Mouse (Mus musculus) monocyte, adult 5-6 weeks (primary cell): ENCODE results near the gene Spata16. TPM values are rescaled to one million over a fixed set of nuclear protein-coding genes. Genes with fewer than 3 reads are reported as not detected.
"Not testable (repeated sequence)": the region's sequence is repeated elsewhere in the genome, so short reads cannot be mapped to it uniquely, and the experiment has no call there.

ENCODE experiments used
- ATAC-seq: fragments of 153-309, 156-312 bp; replicated peaks from 2 replicates; pipeline ENCODE4 v1.8.0; 2017; ENCODE audit warnings: mild to moderate bottlenecking; ENCODE audit not compliant: low TSS enrichment, insufficient number of reproducible peaks, severe bottlenecking, poor library complexity, low FRiP score
- total RNA-seq: library from RNA; stranded (forward); fragments of 200-1000, 200-491, 200-594 nt; gene quantifications from 3 replicates; pipeline ENCODE4 v1.2.3, GENCODE M21; 2017

The Spata16 gene
- not detected in 3 replicates for total RNA-seq

DNA sequence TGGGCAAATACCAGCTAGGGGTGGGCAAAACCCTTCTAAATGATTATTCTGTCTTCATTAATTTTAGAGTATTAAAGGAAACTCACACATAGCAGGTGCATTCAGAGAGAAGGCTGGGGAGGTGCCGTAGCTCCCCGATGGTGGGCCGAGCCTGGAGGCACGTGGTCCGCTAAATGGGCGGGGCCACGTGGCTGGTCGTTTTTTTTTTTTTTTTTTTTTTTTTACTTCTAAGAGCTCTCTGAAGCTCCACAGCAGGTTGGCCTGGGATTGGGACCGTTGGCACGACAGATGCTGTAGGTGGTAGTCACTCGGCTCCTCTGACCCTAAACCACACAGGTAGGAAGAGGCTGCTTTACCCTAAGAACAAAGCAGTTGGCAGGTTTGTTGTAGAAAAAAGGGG is at the start of gene Spata16:
TSS of gene Spata16 (plus strand) at position 219 of the 400 bp plus-strand sequence.
- ATAC-seq = no peak

DNA sequence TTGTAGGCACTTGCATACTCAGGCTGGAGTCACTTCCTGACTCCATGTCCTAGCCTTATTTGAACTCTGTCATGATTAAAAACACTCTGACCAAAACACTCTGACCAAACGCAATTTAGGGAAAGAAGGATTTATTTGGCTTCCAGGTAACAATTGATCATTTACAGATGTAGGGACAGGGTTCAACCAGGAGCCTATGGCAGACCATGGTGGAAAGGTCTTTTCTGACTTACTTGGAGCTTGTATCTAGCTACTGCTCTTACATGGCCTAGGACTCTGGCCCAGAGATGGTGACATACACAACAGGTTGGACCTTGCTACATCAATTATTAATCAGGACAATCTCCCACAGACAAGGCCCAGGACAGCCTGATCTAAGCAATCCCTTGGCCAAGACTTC is 32.6 kb upstream of the Spata16 start:
- ATAC-seq = no peak

DNA sequence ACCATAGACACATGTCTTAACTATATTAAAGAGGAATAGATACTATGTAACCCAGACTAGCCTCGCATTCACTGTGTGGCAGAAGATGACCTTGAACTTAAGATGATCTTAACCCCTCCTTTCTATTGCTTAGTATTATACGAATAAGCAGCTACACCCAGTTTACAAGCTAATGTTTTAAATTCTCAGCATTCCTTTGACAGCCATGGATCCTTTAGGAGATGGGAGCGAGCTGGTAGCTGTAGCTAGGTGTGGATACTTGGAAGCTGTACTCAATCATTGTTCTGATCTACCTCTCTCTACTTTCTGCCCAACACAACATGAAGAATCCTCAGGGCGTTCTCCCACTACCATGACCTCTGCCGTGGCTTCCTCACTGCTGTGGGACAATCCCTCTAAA is 28.9 kb upstream of the Spata16 start:
- no peak for ATAC-seq

DNA sequence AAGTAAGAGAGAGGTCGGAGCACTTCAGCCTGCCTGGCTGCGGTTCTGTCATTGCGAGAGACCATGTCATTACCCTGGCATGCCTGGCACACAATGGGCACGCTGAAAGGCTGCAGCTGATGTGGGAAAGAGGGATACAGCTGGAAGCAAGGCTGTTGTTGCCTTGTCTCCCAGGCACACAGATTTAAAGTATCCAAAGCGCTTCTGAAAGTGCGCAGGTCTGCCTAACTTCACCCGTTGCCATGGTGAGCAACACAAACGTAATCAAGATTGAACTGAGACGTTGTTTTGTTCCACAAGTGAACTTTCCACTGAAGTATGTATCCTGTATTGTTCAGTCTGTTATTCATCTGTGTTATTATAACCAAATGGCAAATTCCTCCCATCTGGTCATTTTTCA is 1.8 kb downstream of the Spata16 start:
- ATAC-seq = no peak

DNA sequence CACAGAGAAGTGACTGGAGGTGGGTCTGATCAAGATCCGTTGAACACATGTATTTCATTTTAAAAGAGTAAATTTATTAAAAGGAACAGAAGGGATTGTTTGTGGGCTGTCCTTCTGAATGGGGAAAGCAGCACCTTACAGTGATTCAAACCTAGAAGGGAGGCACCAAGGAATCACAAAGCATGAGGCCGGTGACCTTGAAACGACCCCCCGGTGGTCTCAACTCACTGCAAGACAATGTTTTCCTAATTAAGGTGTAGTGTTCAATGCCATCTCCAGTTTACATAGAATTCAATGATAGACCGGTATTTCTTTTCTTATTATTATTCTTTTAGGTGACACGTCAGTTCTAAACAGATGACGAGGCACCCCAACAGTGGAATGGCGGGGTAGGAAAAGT is 2.4 kb downstream of the Spata16 start:
- ATAC-seq = no peak

DNA sequence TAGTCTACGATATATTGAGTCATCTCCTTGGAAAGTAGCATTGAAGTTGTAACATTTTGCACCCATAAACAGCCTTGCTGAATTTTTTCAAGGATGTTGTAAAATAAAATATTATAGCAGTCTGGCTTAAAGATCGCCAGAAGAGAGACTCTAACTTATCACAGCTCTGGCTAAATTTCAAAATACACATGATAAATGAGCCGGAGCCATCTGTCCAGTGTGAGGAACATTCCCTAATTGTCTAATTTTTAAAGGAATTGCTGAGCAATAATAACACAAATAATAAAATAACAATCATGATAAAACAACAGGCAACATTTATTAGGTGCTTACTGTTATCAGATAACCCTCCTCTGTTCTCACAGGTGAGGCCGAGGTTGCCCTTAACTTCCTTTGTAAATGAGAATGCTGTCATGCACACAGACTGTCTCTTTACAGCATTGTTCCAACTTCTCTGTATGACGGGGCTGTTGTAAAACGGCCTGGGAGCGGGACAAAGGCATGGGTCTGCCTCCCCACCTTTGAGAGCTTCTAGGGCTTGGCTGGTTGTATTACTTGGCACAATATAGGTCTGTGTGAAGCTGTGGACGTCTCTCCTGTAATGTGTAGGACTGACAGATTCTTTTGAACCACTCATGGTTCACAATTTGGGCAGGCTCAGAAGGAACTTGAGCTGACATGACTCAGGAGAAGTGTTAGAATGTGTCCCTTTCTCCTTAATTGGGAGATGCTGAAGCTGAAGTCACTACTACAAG is 3.1 kb downstream of the Spata16 start:
- no peak for ATAC-seq

DNA sequence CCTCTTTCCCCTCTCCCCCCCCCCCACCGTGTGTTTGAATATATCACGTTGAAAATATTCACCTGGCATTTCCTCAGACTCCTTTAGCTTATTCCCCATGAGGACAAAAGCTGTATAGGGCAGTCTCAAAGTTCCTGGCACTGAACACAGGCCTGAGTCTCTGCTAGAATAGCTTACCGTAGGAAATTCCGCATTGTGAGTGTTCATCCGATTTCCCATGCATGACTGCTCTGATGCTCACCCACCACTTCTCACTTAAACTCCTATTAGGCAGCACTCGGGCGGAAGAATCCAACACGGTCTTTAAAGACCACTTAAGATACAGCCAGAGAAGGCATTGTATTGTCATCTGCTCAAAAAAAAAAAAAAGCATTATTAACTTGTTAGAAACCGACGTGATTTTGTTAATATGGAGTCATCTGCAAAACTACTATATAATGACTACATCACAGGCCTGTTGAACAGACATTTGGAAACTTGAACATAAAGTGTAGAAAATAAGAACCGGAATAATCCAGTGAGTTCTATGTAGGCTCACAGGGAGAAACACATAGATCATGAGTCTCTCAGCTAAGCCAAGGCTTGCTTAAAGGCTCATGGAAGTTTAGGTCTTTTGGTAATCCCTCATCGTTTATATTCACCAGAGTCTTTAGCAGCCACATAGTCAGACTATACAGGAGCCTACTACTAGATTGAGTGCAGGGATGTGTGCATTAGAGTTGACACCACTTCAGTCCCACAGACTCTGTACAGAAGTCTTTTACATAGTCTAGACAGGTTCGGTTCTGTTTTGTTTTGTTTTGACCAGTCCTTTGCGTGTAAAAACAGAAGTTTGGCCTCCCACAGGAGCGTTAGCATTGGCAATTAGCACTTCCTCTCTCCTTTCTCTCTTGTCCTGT is 4.2 kb downstream of the Spata16 start:
- no peak for ATAC-seq

DNA sequence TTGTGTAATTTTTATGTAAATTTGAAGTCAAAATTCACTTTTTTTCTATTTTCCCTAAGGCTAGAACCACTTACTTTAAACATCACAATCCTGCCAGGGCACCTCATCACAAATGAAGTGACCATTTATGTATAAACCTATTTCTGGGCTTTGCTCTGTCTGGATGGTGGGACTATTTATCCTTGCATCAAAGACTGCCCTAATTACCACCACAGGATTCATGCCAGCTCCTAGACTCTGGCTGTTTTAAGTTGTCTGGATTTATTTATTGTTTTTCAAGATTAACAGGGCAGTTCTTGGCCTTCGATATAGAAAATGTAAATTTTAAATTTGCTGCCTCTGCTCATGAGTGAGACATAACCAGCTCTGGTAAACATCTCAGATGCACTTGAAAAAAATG is 6.7 kb downstream of the Spata16 start:
- ATAC-seq = no peak

DNA sequence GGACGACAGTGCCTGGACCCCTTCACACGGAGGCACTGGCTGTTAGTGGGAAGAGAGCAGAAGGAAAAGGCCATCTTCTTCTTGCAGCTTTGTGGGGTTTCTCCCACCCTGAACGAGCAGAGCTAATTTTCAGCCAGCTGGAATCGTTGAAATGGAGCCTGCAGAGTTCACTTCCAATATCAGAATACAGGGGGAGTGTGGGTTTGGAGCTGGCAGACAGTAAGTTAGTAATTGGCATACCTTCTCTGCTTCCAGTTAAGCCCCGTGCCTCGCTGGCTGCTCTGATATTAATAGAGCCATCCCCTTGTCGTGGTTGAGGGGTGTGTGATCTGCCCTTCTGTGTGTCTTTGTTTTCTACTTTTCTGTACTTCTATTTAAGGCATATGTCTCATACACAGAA is 9.4 kb downstream of the Spata16 start:
- ATAC-seq = no peak

DNA sequence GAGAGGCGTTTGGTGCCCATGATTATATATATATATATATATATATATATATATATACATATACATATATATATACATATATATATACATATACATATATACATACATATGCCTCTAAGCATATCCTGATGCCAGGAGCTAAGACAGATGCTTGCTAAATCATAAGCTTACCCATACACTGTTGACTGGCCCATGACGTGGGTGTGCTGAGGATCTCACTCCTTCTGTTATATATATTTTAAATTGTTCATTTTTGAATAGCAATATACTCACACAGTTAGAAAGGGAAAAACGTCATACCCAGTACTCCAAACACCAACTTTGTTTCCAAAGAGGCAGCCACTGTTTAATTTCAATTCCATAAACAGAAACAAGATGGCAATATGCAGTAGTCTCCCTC is 48.4 kb downstream of the Spata16 start:
- ATAC-seq = no peak

DNA sequence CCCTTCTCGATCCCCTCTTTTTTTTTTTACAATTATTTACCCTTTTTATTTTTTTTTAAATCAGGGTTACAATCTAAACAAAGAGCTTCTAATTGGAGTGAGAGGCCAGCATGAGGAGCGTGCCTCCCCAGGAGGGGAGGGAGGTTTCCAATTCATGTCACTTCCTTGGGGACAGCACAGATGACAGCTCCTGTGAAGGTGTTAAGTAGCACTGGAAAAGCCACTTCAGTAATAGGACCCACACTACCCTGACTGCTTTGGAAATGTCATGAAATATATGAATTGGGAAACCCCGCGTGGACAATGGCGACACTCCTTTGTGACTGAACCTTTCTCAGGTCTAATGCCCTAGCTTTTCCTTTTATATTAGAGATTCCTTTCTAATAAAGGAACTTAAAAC is 72.1 kb downstream of the Spata16 start:
- not testable (repeated sequence) for ATAC-seq

DNA sequence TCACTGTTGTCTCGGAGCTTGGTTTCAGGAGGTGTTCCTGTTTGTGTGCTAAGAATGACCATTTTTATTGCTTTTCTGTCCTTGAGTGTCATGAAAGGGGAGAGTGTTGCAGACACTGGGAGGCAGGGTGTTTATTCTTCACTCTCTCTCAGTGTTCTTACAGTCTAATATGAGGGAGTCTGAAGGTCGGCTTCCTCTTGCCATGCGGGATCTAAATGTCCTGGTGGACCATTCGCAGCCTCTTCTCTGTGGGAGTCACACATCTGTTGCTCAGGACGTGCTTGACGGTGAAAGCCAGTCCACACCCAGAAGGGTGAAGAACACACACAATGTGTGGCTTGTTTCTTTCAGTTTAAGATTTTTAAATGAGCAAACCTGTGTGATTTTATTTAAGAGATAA is 90.1 kb downstream of the Spata16 start:
- no peak for ATAC-seq

DNA sequence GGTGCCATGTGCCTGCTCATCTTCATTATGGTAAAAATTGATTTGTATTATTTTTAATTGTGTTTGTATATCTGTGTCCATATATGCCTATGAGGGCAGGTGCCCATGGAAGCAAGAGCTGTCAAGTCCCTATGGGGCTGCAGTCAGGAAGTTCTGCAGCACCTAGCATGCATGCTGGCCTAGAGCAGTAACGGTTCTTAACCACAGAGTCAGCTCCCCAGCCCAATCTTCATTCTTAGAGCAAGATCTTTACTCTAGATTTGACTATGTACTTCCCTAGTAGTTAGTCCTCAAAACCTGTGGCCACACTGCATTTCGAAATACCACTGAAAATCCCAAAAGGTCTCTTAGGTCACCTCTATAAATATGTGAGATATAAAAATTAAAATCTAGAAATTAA is 113.1 kb downstream of the Spata16 start:
- ATAC-seq = no peak

DNA sequence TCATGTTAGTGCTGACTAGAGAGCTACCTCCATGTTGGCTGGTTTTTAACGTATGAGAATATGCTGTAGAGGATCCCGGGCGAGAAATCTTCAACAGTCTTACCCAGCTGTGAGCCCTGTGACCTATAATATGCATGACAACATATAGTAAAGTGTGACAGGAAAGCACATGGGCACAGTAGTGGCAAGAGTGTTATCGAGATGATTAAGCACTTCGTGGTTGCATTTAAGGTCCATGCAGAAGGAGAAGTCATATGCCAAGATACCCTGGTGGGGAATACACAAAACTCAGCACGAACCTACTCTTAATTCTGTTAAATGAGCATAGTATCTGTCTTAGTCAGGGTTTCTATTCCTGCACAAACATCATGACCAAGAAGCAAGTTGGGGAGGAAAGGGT is 115.0 kb downstream of the Spata16 start:
- ATAC-seq = no peak

DNA sequence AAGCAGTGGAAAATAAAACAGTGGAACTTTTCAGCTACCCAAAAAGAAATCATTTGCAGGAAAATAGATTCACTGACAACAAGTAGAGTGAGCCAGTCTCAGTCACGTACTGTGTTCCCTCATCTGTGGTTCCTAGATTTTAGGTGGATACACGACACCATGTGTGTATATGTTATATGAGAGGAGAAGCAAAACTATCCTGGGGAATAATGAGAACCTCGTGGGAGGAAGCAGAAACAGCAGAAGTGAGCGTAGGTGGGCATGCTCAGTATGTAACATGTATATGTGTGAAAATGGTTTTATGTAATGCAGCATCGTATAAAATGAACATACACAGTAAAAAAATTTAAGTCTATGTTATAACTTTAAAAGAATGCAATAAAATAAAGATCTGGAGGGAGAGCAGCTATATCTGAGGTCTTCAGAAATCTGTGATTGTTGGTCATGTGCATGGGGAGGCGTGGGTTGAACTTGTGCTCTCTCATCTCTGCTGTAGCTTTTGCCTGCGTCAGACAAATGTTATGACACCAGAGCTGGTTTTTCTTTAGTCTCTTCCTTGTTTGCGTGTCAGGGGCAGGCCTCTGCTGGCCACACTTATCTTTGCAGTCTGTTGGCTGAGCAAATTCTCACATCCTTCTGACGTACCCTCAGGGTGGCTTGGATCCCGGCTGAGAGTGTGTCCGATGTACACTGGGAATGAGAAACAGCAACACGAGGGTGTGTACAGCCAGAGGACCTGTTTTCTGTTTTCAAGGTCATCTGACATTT is 156.1 kb downstream of the Spata16 start:
- ATAC-seq = no peak

DNA sequence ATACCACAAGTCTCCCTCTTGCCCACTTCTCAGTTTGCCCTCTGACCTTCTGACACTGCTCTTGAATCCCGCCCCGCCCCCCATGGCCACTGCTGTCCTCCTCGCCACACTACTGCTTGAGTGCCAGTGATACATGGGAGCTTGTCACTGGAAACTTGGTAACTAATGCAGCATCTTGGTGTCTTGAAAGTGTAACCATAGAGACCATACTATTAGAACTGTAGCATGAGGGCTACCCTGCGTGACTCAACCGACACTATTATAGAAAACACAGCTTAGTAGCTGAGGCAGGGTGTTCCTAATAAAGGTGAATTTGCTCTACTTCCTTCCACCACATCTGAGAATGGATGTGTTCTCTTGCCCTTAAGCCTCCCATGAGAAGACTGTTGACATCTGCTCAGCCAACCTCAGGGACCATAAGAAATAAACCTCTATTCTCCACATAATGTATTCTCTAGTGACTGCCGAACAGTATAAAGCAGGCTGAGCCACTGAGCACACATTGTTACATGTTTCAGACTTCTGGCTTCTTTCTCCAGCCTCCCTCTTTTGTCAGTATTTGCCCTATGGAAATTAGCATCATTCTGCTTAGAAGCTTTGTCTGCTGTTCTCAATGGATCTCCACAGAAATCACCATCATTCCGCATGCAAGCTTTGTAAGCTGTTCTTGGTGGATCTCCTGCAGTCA is 158.6 kb downstream of the Spata16 start:
- ATAC-seq = no peak

DNA sequence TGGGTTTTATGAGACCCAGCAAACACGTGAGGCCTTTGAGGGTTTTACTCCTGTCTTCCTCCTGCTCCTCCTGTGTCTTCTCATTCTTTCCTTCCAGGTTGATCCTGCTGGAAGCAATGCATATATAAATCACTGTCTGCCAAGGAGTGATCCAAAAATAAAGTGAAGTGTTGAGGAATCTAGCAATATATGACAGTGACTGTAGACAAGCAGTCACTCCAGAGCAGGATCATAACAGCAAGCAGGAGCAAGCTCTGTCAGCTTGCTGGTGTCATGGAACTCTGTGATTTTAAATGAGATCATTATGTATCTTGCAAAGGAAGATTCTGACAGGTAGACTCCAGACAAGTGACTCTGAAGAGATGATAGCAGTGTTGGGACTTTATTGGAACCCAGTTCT is 159.5 kb downstream of the Spata16 start:
- no peak for ATAC-seq

DNA sequence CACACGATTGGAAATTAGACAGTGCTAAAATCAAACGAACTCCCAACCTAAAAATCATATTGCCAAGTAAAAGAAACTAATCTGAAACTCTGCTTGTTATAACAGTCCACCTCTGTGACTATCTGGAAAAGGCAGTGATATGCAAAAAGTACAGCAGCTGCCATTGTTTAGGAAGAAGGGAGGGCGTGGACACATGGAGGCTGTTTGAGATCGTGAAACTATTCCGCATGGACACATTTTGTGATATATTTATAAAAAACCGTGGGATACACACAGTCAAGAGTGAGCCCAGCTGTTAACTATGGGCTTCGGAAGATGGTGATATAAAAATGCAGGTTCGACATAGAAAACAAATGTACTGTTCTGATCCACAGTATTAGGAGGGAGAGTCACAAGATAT is 176.9 kb downstream of the Spata16 start:
- ATAC-seq = no peak

DNA sequence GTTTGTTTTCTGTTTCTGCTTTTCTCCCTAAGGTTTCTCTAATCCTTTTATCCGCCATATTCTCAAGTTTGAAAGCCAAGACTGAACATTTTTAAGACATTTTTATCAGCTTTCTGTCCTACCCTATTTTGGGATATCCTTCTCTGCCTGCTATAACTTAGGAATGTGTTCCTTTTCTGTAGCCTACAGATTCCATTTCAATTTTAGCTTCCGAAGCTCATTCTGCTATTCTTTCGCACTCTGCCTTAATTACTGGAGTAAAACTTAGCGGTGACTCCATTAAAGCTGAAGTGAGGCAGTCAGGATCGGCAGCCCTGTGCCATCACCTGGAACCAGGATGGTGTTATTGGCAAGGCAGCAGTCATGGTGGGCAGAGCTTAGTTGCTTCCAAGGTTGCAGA is 178.3 kb downstream of the Spata16 start:
- no peak for ATAC-seq
